In genomic region chr13:37602256-37602655, GRCm38 (mm10) we compare ENCODE assay signal across 15 mouse cellular contexts.
DNase-seq lines count a peak whose midpoint lies in the region; ATAC-seq and TF ChIP-seq lines count a peak whose summit lies in the region.
"Had no signal": no experiment of that assay in that cellular context is flagged by ENCODE, and none has a peak within 500 bp of the region (broad histone marks: within the 10 kb centered on the region; RNA-seq: fewer than 3 reads in every experiment).

No protein-coding gene starts in this region.

- H3K36me3 ChIP-seq in lung, embryonic 14.5 days (ENCODE audit: insufficient read depth) = no peaks in the 10 kb centered on the region
- H3K36me3 ChIP-seq in limb, embryonic 10.5 days = no peaks in the 10 kb centered on the region
- H3K36me3 ChIP-seq: forebrain, embryonic 10.5 days; liver, embryonic 15.5 days had no signal

- no peaks in the 10 kb centered on the region for H3K9me3 ChIP-seq in lung, embryonic 14.5 days (ENCODE audit: low read depth, low read length)
- no peaks in the 10 kb centered on the region for H3K9me3 ChIP-seq in limb, embryonic 10.5 days (replicated peaks)
- H3K9me3 ChIP-seq: forebrain, embryonic 10.5 days; liver, embryonic 15.5 days had no signal

- H3K4me1 ChIP-seq in lung, embryonic 14.5 days (ENCODE audit: insufficient read depth) = no peaks in the 10 kb centered on the region
- no peaks in the 10 kb centered on the region for H3K4me1 ChIP-seq in limb, embryonic 10.5 days
- H3K4me1 ChIP-seq: forebrain, embryonic 10.5 days had no signal

- TF ChIP-seq CTCF in lung, embryonic 14.5 days (IDR thresholded peaks at IDR 0.05; ENCODE audit: low read depth) = no peak

- H3K27ac ChIP-seq in lung, embryonic 14.5 days (ENCODE audit: low read depth) = no peak overlapping the region
- no peak overlapping the region for H3K27ac ChIP-seq in limb, embryonic 10.5 days
- H3K27ac ChIP-seq: forebrain, embryonic 10.5 days; left cerebral cortex, adult 2 months; liver, embryonic 15.5 days had no signal

- peak; percentile 54 for DNase-seq in lung, embryonic 14.5 days
- DNase-seq in lung, adult 18-20 months = no peak
- DNase-seq in adrenal gland, postnatal 10 days = peak; percentile 68
- DNase-seq in heart, adult 11 months = peak; percentile 98
- DNase-seq in heart, postnatal 10 days = peak; percentile 78 to 83
- DNase-seq in limb, embryonic 10.5 days (ENCODE audit: low spot score) = no peak
- no peak for DNase-seq in left cerebral cortex, postnatal 14 days (ENCODE audit: low spot score in 2 of 2)
- DNase-seq: cerebellum, adult 11 months; gastrocnemius, postnatal 36 days; midbrain, embryonic 14.5 days; right cerebral cortex, postnatal 14 days had no signal

- no peak overlapping the region for H3K9ac ChIP-seq in lung, embryonic 14.5 days
- H3K9ac ChIP-seq: liver, embryonic 15.5 days had no signal

- WGBS in lung, embryonic 14.5 days = 22% methylated on average over 4 of the region's 4 CpGs
- WGBS in limb, embryonic 10.5 days = 84% methylated on average over 4 of the region's 4 CpGs

- no peaks in the 10 kb centered on the region for H3K27me3 ChIP-seq in lung, embryonic 14.5 days (ENCODE audit: insufficient read depth, low read length)
- H3K27me3 ChIP-seq in limb, embryonic 10.5 days (ENCODE audit: low read depth, poor library complexity, severe bottlenecking) = no peaks in the 10 kb centered on the region
- H3K27me3 ChIP-seq: liver, embryonic 15.5 days had no signal

- intact Hi-C loops in heart, postnatal 10 days (cut with DNase I) = loop anchor here (1.0 to 5.0 kb wide), 2 partner anchors 27 to 40 kb away; no protein-coding TSS in a partner anchor
- intact Hi-C loops in left cerebral cortex, postnatal 14 days (cut with DNase I) = no loop called here

- no peak overlapping the region for H3K4me2 ChIP-seq in lung, embryonic 14.5 days
- H3K4me2 ChIP-seq: liver, embryonic 15.5 days had no signal

- H3K4me3 ChIP-seq in lung, embryonic 14.5 days (ENCODE audit: low read depth, low read length) = no peak overlapping the region
- no peak overlapping the region for H3K4me3 ChIP-seq in limb, embryonic 10.5 days
- H3K4me3 ChIP-seq: forebrain, embryonic 10.5 days; left cerebral cortex, adult 2 months; liver, embryonic 15.5 days had no signal

- ATAC-seq in lung, embryonic 14.5 days (ENCODE audit: insufficient read depth) = no peak; the same call in 1 of the 2 replicates
- ATAC-seq: intestine, postnatal 0 days had no signal

Comparison
In these comparisons a context has a peak if more than half of its experiments do, and no peak if none do; other contexts are left out.
1. DNase-seq: peak in lung, embryonic 14.5 days (single experiment), adrenal gland, postnatal 10 days (single experiment), heart, adult 11 months (single experiment) and heart, postnatal 10 days (2 of 2); none in lung, adult 18-20 months (0 of 2), limb, embryonic 10.5 days (single experiment) and left cerebral cortex, postnatal 14 days (0 of 2).